Mouse (Mus musculus) heart, embryonic 11.5 days (tissue): ENCODE data around the gene Large2. TPM values are rescaled to one million over a fixed set of nuclear protein-coding genes. Genes with fewer than 3 reads are reported as not detected.

Experiments used
- ATAC-seq: fragments of 200-750 bp; cut with Nextera tagmentation; replicated peaks from 2 replicates; pipeline ENCODE4 v1.8.0; 2017; ENCODE audit warnings: moderate library complexity; ENCODE audit not compliant: insufficient number of reproducible peaks, low FRiP score, low TSS enrichment
- H3K27ac ChIP-seq: fragments of 300-500 bp; sonication (generic); 2 replicates; pipeline ENCODE4 v1.5.1; 2014; ENCODE audit warnings: mild to moderate bottlenecking, low read depth, low read length
- H3K27me3 ChIP-seq: fragments of 300-500 bp; sonication (generic); 2 replicates; pipeline ENCODE4 v1.6.1; 2014; ENCODE audit warnings: mild to moderate bottlenecking, low read length, mixed read lengths; ENCODE audit not compliant: control insufficient read depth, insufficient read depth
- H3K36me3 ChIP-seq: fragments of 300-500 bp; sonication (generic); 2 replicates; pipeline ENCODE4 v1.6.1; 2014; ENCODE audit warnings: mild to moderate bottlenecking, low read length, moderate library complexity, mixed read lengths; ENCODE audit not compliant: control insufficient read depth, insufficient read depth
- H3K4me1 ChIP-seq: fragments of 300-500 bp; sonication (generic); 2 replicates; pipeline ENCODE4 v1.6.1; 2014; ENCODE audit warnings: low read length; ENCODE audit not compliant: control insufficient read depth, insufficient read depth
- H3K4me2 ChIP-seq: fragments of 300-500 bp; sonication (generic); 2 replicates; pipeline ENCODE4 v1.6.1; 2014; ENCODE audit warnings: mild to moderate bottlenecking, moderate library complexity
- H3K4me3 ChIP-seq: fragments of 300-500 bp; sonication (generic); 2 replicates; pipeline ENCODE4 v1.5.1; 2014; ENCODE audit warnings: low read depth, low read length
- H3K9ac ChIP-seq: fragments of 300-500 bp; sonication (generic); 2 replicates; pipeline ENCODE4 v1.6.1; 2014; ENCODE audit warnings: mild to moderate bottlenecking, low read depth, low read length, moderate library complexity
- H3K9me3 ChIP-seq: fragments of 300-500 bp; sonication (generic); replicated peaks from 2 replicates; pipeline ENCODE4 v1.6.1; 2016; ENCODE audit warnings: low read length; ENCODE audit not compliant: control insufficient read depth
- WGBS: fragments of 180-500 bp; shearing (Covaris S2); extraction: QIAGEN DNeasy Blood & Tissue Kit; methylation state at CpG from one replicate; pipeline ENCODE4 v1.1.7; 2014; ENCODE audit not compliant: insufficient replicate concordance; 5-methylcytosine and 5-hydroxymethylcytosine counted together
- polyA plus RNA-seq: library from polyadenylated mRNA; unstranded; fragments of >200 nt; fragmentation: Nextera tagmentation; extraction: Ambion mirVana; gene quantifications from 2 replicates; pipeline ENCODE4 v1.2.1, GENCODE M21; 2014

Gene Large2
- polyA plus RNA-seq, 1 experiment from 2014 or later: 2.0 TPM

- no peak overlapping the region for H3K4me3 ChIP-seq
- no peak overlapping the region for H3K9ac ChIP-seq
- no peak overlapping the region for H3K27ac ChIP-seq
- H3K4me1 ChIP-seq: peaks cover 9% of the 10 kb centered on the region; the same call in 1 of the 2 replicates
- H3K27me3 ChIP-seq: no peaks in the 10 kb centered on the region
- ATAC-seq: no peak
- 77% methylated on average over 17 of the region's 17 CpGs for WGBS
- no peaks in the 10 kb centered on the region for H3K9me3 ChIP-seq
- H3K36me3 ChIP-seq: peaks cover 6% of the 10 kb centered on the region; the same call in 1 of the 2 replicates
- no peak overlapping the region for H3K4me2 ChIP-seq
Observed at GRCm38 (mm10) chr2:92379783-92380494, 5.3 kb upstream of the Large2 start.

GRCm38 (mm10) chr2:92377320-92377719 lies 2.7 kb upstream of the Large2 start:
- no peak overlapping the region for H3K27ac ChIP-seq
- no peaks in the 10 kb centered on the region for H3K9me3 ChIP-seq
- no peak for ATAC-seq
- H3K4me2 ChIP-seq: no peak overlapping the region
- H3K4me1 ChIP-seq: peaks cover 11% of the 10 kb centered on the region; the same call in 1 of the 2 replicates
- no peak overlapping the region for H3K9ac ChIP-seq
- WGBS: 87% methylated on average over 7 of the region's 7 CpGs
- peaks cover 6% of the 10 kb centered on the region; the same call in 1 of the 2 replicates for H3K36me3 ChIP-seq
- H3K27me3 ChIP-seq: peaks cover 10% of the 10 kb centered on the region
- H3K4me3 ChIP-seq: no peak overlapping the region

DNA sequence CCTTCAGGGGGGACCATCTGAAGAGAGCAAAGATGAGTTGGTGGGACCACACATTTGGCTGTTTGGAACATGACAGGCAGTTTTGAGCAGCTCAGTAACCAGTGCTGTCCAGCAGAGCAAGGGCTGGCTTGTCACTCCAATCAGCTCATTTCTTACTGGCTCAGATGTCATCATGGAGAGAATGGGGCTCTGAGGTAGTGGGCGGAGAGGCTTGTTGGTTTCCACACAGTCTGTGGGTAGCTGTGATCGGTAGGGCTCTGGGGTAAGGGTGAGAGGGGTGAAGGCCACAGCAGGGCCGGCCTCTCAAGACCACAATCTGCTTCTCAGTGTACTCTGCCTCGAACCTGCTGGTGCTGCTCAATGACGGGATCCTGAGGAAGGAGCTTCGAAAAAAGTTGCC lies 1.6 kb upstream of the Large2 start:
- H3K4me2 ChIP-seq: peak overlapping the region; percentile 98
- 84% methylated on average over 6 of the region's 6 CpGs for WGBS
- H3K27me3 ChIP-seq: peaks cover 21% of the 10 kb centered on the region
- no peaks in the 10 kb centered on the region for H3K9me3 ChIP-seq
- H3K9ac ChIP-seq: peak overlapping the region; percentile 77
- H3K36me3 ChIP-seq: peaks cover 6% of the 10 kb centered on the region; the same call in 1 of the 2 replicates
- peaks cover 15% of the 10 kb centered on the region for H3K4me1 ChIP-seq
- H3K4me3 ChIP-seq: no peak overlapping the region; the same call in 1 of the 2 replicates
- no peak overlapping the region for H3K27ac ChIP-seq
- ATAC-seq: no peak

DNA sequence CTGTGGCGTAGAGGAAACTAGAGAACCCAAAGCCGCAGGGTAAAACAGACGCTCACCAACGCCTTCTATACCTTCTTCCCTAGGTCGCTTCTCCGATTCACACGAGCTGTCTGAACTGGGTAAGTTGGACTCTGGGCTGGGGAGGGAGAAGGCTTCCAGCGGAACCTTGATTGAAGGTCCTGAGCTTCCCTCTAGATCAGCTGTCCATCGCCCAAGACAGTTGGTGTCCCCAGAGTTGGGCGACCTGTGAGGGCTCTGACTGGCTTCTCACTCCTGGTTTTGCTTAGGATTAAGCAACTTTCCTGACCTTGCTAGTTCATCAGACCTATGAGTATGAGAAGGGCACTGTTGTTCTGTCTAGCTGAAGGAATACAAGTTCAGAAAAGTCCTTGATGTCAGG lies 1.1 kb upstream of the Large2 start:
- no peak for ATAC-seq
- peaks cover 26% of the 10 kb centered on the region for H3K27me3 ChIP-seq
- peak overlapping the region; percentile 88; the same call in 1 of the 2 replicates for H3K27ac ChIP-seq
- peak overlapping the region; percentile 75 for H3K4me3 ChIP-seq
- H3K4me2 ChIP-seq: peak overlapping the region; percentile 98
- peak overlapping the region; percentile 77 for H3K9ac ChIP-seq
- H3K36me3 ChIP-seq: peaks cover 6% of the 10 kb centered on the region; the same call in 1 of the 2 replicates
- peaks cover 20% of the 10 kb centered on the region for H3K4me1 ChIP-seq
- H3K9me3 ChIP-seq: no peaks in the 10 kb centered on the region
- 13% methylated on average over 10 of the region's 10 CpGs for WGBS

DNA sequence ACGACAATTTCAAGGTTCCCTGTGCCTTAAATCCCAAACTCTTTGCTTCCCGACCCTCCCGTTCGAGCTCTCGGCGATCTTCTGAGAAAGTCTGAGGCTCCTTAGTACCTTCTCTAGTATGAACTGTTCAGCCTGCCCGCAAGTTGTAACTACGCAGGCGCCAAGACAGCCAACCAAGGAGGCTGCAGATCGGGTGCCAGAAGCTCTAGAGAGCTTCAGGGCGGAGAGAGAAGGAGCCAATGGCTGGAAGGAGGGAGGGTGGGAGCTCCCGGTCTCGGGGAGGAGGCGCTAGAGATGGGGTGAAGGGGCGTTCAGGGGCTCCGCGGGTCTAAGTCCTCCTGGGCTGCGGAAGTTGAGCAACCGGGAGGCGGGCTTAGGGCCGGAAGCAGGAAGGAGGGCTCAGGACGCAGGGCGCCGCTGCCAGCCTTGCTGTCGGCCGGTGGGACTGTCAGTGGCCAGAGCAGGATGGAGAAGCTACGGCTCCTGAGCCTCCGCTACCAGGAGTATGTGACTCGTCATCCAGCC lies 492 bp upstream of the Large2 start:
- Histone ChIP-seq H3K4me1 (peaks cover 26% of the 10 kb centered on the region), H3K4me3 (peak overlapping the region; percentile 75), H3K27me3 (peaks cover 32% of the 10 kb centered on the region), H3K9me3 (no peaks in the 10 kb centered on the region), H3K9ac (peak overlapping the region; percentile 77), H3K36me3 (peaks cover 6% of the 10 kb centered on the region; the same call in 1 of the 2 replicates), H3K27ac (peak overlapping the region; percentile 88), H3K4me2 (peak overlapping the region; percentile 98)
- peak; percentile 88 for ATAC-seq
- WGBS: 0% methylated on average over 29 of the region's 29 CpGs

GRCm38 (mm10) chr2:92373437-92373813 lies 1.2 kb downstream of the Large2 start:
- WGBS: 74% methylated on average over 11 of the region's 11 CpGs
- H3K36me3 ChIP-seq: peaks cover 1% of the 10 kb centered on the region; the same call in 1 of the 2 replicates

DNA sequence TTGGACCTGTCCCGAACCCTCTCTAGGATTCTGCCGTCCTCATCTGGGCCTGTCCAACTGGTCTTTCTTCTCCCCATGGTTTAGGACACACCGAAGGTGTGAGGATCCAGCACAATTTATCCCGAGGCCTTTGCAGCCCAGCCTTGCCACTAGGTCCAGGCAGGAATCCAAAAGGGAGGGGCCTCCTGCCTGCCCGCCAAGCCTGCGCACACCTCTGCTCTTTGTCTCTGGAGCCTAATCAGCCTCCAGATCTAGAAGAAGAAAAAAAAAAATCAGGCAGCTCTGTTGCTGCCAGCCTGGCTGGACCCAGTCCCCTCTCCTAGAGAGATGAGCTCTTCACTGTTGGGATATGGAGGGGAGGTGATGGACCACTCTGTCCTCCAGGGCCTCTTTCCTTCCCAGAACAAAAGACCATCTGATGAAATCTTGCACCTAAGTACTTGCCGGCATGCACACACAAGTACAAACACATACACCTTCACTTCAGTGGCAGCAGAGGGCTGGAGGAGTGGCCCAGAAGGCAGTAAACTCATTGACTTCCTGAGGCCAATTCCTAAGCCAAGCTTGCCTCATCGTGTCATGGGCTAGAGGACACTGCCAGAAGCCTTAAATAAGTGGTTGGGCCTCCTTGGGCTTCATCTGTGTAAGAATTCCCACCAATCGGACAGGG lies 1.8 kb downstream of the Large2 start:
- no peak for ATAC-seq
- H3K4me3 ChIP-seq: no peak overlapping the region
- 57% methylated on average over 9 of the region's 9 CpGs for WGBS
- no peak overlapping the region for H3K9ac ChIP-seq
- H3K4me2 ChIP-seq: no peak overlapping the region
- no peaks in the 10 kb centered on the region for H3K9me3 ChIP-seq
- peaks cover 26% of the 10 kb centered on the region for H3K4me1 ChIP-seq
- peaks cover 51% of the 10 kb centered on the region for H3K27me3 ChIP-seq
- no peaks in the 10 kb centered on the region for H3K36me3 ChIP-seq
- no peak overlapping the region for H3K27ac ChIP-seq

More at GRCm38 (mm10) chr2:92373437-92373813, 1.2 kb downstream of the Large2 start:
- Histone ChIP-seq H3K4me3 (no peak overlapping the region), H3K27me3 (peaks cover 49% of the 10 kb centered on the region), H3K9me3 (no peaks in the 10 kb centered on the region), H3K27ac (no peak overlapping the region), H3K9ac (no peak overlapping the region), H3K4me2 (peak overlapping the region; percentile 98; the same call in 1 of the 2 replicates), H3K4me1 (peaks cover 26% of the 10 kb centered on the region)
- ATAC-seq: no peak

GRCm38 (mm10) chr2:92371971-92372690 lies 2.5 kb downstream of the Large2 start:
- no peak overlapping the region for H3K4me3 ChIP-seq
- H3K9me3 ChIP-seq: no peaks in the 10 kb centered on the region
- no peak overlapping the region for H3K4me2 ChIP-seq
- no peaks in the 10 kb centered on the region for H3K36me3 ChIP-seq
- H3K27me3 ChIP-seq: peaks cover 51% of the 10 kb centered on the region
- ATAC-seq: no peak
- H3K27ac ChIP-seq: no peak overlapping the region
- H3K4me1 ChIP-seq: peaks cover 29% of the 10 kb centered on the region
- WGBS: 27% methylated on average over 10 of the region's 10 CpGs
- no peak overlapping the region for H3K9ac ChIP-seq
